Comparison of ENCODE assay signal across 20 mouse cellular contexts in the genomic region with DNA sequence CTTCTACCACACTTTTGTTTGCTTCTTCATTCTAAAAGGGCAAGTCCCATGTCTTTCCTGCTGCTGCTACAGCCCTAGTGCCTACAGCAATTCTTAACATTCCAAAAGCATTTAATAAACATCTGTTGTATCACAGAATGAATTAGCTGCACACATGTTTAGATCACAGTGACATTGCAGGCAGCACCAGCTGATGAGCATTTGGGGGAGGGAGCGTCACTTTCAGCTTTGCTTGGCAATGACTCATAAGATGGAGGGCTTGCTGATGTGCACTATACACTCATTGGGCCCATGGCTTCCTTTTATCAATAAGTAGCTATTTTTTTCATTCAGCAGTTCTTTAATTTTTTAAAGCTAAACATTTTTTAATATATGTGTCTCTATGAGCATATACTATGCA. TPM values are rescaled to one million over a fixed set of nuclear protein-coding genes. Genes with fewer than 3 reads are reported as not detected.
DNase-seq lines count a peak whose midpoint lies in the region; ATAC-seq and TF ChIP-seq lines count a peak whose summit lies in the region.
"Had no signal": no experiment of that assay in that cellular context is flagged by ENCODE, and none has a peak within 500 bp of the region (broad histone marks: within the 10 kb centered on the region; RNA-seq: fewer than 3 reads in every experiment).

No protein-coding gene starts in this region.

- H3K36me3 ChIP-seq in kidney, adult 2 months (ENCODE audit: control insufficient read depth, insufficient read depth, low read length) = no peaks in the 10 kb centered on the region
- H3K36me3 ChIP-seq: stomach, embryonic 15.5 days had no signal

- no peak for ATAC-seq in frontal cortex, adult (ENCODE audit: low TSS enrichment)
- ATAC-seq: forebrain, embryonic 15.5 days; hindbrain, postnatal 0 days; liver, embryonic 12.5 days; midbrain, embryonic 15.5 days had no signal

- WGBS in kidney, adult 2 months = 93% methylated on average over 1 of the region's 1 CpGs

- DNase-seq in kidney, postnatal 10 days = peak; percentile 14
- no peak for DNase-seq in kidney, adult 2 months
- peak; percentile 22 for DNase-seq in thymus, postnatal 4 days
- no peak for DNase-seq in thymus, postnatal 36 days
- peak; percentile 58 for DNase-seq in brain, adult 2 months (ENCODE audit: low read depth, low spot score)
- no peak for DNase-seq in heart, postnatal 14 days
- DNase-seq: cerebellum, postnatal 14 days; heart, postnatal 36 days; kidney, adult 18-20 months; layer of hippocampus, postnatal 36 days; left cerebral cortex, postnatal 4 days; thymus, adult 2 months had no signal

- no peak overlapping the region for H3K27ac ChIP-seq in kidney, adult 2 months (ENCODE audit: insufficient read depth, low read depth, low read length)
- H3K27ac ChIP-seq: forebrain, embryonic 15.5 days; hindbrain, postnatal 0 days; liver, embryonic 12.5 days; midbrain, embryonic 15.5 days; stomach, embryonic 15.5 days had no signal

- TF ChIP-seq POLR2A in kidney, adult 2 months (IDR thresholded peaks at IDR 0.05; ENCODE audit: low read depth, low read length) = no peak

- H3K4me1 ChIP-seq in kidney, adult 2 months (ENCODE audit: control insufficient read depth, insufficient read depth, low read length) = no peaks in the 10 kb centered on the region
- H3K4me1 ChIP-seq: forebrain, embryonic 15.5 days; heart, embryonic 12.5 days; liver, embryonic 12.5 days; midbrain, embryonic 15.5 days; stomach, embryonic 15.5 days had no signal

- H3K27me3 ChIP-seq in kidney, adult 2 months (replicated peaks; ENCODE audit: control insufficient read depth, insufficient read depth, low read length) = no peaks in the 10 kb centered on the region
- H3K27me3 ChIP-seq: forebrain, embryonic 15.5 days; heart, embryonic 12.5 days; liver, embryonic 12.5 days; midbrain, embryonic 15.5 days; stomach, embryonic 15.5 days had no signal

- H3K4me3 ChIP-seq in kidney, adult 2 months (ENCODE audit: insufficient read depth, low read depth, low read length) = no peak overlapping the region
- H3K4me3 ChIP-seq: erythroblast, embryonic 14.5 days; forebrain, embryonic 15.5 days; heart, embryonic 12.5 days; liver, embryonic 12.5 days; midbrain, embryonic 15.5 days; stomach, embryonic 15.5 days had no signal

- TF ChIP-seq CTCF in kidney, adult 2 months (conservative IDR thresholded peaks at IDR 0.05; ENCODE audit: insufficient read depth, insufficient read length, low read depth, low read length) = no peak

- intact Hi-C loops in heart, postnatal 14 days (cut with DNase I) = no loop called here

RNA-seq across cellular contexts. Expression of gene Vps45, which starts 30.4 kb away (rescaled TPM):
- 6.7 and 7.9 TPM in 2 replicates for polyA plus RNA-seq in kidney, adult 2 months (2012; rRNA removed)
- total RNA-seq in heart, postnatal 14 days (2021) = 10 to 100 TPM; 27.7 to 29.7 TPM

RNA-seq across cellular contexts. Expression of gene Plekho1, which starts 32.1 kb away (rescaled TPM):
- polyA plus RNA-seq in kidney, adult 2 months (2012; rRNA removed) = 32.4 and 33.2 TPM in 2 replicates
- total RNA-seq in heart, postnatal 14 days (2021) = 10 to 100 TPM; 92.3 to 93.0 TPM

Comparison
In these comparisons a context has a peak if more than half of its experiments do, and no peak if none do; other contexts are left out.
1. DNase-seq: peak in kidney, postnatal 10 days (single experiment), thymus, postnatal 4 days (single experiment) and brain, adult 2 months (single experiment); none in kidney, adult 2 months (single experiment), thymus, postnatal 36 days (0 of 2) and heart, postnatal 14 days (0 of 2).